Mouse (Mus musculus) NIH3T3 (cell line): ENCODE results near the gene Hs3st6.

Source experiments
- DNase-seq: peaks from one replicate; pipeline ENCODE4 v3.0.0-alpha.2; 2012; ENCODE audit warnings: low read depth

The Hs3st6 gene

DNA sequence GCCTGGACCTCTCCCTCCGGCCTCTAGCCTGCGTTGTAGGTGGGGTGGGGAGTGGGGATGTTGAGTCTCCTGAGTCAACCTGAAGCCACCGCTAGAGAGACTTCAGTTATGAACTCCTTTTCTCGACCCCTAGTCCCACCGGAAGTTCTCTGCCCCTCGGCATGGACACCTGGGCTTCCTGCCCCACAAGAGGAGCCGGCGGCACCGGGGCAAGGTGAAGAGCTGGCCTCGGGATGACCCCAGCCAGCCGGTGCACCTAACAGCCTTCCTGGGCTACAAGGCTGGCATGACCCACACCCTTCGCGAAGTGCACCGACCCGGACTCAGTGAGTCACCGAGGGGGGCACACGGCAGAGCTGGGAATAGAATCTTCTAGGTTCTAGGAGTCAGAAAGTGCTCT lies 24.6 kb upstream of the Hs3st6 start:
- no peak for DNase-seq

DNA sequence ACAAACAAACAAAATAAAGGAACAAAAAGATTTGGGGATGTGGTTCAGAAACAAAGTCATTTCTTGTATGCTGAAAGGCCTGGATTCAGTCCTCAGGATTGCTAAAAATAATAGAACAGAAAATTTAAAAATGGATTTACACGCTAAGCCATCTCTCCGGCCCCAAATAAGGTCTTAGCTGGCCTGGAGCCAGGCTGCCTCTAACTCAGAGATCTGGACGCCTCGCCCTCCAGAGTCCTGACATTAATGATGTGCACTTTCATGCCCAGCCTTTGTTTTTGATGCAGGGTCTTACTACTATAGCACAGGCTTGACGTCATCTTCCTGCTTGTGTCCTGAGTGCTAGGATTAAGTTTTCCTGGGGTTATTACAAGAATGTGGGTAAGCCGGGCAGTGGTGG lies 23.7 kb upstream of the Hs3st6 start:
- DNase-seq = peak; percentile 52

DNA sequence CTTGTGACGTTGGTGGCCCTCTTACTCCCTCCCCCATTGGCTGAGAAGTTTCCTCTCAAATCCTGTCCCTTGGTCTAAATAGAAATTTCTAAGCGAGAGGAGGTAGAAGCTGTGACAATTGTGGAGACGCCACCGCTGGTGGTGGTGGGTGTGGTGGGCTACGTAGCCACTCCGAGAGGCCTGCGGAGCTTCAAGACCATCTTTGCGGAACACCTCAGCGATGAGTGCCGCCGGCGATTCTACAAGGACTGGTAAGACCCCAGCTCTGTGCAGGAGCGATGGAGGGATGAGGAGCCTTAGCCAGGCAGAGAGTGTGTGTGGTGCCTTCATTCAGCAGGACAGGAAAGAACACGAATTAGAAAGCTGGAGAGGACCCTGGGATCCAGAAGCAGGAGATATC lies 22.0 kb upstream of the Hs3st6 start:
- DNase-seq = no peak

DNA sequence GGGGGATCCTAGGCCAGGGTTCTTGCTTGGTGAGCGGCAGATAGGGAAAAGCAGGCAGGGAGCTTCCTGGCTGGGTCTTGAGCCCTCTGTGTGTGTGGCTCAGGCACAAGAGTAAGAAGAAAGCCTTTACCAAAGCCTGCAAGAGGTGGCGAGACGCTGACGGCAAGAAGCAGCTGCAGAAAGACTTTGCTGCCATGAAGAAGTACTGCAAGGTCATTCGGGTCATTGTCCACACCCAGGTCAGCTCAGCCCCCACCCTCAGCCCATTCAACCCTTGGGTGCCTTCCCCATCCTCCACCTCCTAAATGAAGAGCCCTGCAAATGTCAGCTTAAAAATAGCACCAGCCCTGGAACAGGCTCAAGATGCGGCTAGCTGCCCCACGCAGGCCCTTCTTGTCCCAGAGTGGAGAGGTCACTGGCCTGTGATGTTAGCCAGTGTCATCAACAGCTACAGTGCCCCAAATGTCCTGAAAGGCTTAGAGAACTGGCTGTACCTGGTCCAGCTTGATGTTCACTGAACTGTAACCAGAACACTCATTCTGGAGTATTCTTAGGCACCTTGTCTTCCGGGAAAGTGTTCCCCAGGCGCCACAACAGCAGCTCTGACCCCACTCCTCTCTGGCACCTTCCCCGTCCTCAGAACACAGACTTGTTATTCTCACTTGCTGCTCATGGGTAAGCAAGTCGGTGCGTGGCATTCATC lies 20.4 kb upstream of the Hs3st6 start:
- DNase-seq = no peak

DNA sequence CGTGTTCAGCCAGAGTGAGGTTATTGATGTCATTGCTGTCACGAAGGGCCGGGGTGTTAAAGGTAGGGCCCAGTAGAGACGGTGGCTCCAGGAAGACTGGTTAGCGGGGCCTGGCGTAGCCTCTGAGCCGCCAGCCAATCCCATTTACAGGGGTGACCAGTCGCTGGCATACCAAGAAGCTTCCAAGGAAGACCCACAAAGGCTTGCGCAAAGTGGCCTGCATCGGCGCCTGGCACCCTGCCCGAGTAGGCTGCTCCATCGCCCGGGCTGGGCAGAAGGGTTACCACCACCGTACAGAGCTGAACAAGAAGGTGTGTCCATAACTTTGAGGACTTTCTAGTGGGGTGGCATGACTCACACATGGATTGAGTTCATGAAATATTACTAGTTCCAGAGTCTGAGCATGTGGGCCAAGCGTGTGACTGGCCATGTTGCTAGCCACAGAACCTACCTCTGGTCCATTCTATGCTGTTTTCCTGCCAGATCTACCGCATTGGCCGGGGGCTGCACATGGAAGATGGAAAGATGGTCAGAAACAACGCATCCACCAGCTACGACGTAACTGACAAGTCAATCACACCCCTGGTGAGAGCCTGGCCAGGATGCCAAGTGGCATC lies 19.2 kb upstream of the Hs3st6 start:
- DNase-seq = peak; percentile 40

DNA sequence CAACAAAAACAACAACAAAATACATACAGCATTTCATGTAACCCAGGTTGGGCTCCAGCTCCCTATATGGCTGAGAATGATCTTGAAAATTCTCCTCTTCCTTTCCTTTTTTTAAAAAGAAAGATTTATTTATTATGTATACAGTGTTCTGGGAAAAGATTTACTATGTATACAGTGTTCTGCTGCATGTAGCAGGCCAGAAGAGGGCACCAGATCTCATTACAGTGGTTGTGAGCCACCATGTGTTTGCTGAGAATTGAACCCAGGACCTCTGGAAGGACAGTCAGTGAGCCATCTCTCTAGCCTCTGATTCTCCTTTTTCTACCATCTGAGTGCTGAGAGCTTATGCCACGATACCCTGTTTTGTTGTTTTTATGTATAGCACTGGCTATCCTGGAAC lies 18.3 kb upstream of the Hs3st6 start:
- DNase-seq = no peak

DNA sequence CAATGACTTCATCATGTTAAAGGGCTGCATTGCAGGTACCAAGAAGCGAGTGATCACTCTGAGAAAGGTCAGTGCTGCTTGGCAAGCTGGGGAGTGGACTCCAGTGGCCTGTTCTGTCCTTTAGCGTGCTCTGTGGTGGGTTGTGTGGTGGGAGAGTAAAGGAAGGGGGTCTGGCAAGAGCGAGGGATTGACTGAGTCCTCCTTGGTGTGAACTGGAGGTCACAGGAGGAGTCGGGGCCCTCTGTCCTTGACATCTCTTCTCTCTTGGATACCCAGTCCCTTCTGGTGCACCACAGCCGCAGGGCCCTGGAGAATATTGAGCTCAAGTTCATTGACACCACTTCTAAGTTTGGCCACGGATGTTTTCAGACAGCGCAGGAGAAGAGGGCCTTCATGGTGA lies 17.3 kb upstream of the Hs3st6 start:
- DNase-seq = no peak

DNA sequence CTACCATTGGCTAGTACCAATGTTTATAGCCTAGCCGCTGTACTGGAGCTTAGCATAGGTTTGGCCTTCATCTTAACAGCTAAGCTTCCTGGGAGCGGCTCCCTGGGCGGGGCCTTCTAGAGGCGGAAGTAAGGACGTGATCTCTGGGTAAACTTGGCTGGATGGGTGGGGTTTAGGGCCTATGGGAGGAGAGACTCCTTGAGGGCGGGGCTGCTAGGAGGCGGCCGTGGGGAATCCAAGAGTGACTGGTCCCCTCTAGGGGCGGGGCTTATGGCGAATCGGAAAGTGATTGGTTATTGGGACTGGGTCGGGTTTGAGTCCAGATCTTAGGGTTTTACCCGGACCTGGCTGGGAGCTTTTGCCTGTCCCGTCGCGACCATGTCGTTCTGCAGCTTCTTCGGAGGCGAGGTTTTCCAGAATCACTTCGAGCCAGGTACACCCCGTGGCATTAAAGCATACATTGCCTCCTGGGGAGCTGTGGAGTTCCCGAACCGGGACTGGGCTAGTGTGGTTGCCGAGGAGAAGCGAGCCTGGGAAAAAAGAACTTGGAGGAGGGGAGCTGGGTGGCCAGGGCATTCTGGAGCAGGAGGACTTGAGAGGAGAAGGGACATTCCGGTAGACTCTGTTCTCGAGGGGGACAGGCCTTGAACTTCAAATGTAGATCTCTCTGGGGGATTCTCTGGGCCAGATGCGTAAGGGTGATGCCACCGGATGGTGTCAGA lies 16.3 kb upstream of the Hs3st6 start, which contains the start of gene Msrb1:
Msrb1 (plus strand) TSS at position 313 of the 722 bp plus-strand sequence.
- peak; percentile 99 for DNase-seq

DNA sequence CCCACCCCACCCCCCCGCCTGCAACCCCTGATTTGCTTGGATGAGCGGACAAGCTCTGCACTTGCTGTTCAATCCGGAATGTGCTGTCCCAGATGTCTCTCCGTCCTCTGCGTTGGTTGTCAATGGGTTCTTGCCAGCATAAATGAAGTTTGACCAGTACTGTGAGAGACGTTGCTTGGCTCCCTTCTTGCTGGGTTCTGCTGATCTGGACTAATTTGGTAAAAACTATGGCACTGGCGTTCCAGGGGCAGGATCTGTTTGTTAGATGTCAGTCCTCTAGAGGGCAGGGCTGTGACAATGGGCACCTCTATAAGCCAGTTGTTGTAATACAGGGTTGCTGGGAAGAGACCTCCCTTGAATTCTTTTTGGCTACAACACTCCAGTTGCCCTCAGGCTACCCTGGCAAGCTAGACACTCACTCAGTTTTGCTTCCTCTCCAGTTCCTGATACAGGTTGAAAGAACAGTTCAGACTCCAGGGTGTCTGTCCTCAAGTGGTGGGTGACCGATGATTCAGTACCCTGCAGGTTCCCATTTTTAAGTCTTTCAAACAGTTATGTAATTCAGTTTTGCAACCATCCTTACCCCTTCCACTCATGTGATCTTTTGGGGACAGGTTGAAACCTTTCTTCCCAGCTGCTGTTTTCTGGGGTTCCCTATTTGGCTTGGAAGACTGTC lies 15.5 kb upstream of the Hs3st6 start:
- no peak for DNase-seq

DNA sequence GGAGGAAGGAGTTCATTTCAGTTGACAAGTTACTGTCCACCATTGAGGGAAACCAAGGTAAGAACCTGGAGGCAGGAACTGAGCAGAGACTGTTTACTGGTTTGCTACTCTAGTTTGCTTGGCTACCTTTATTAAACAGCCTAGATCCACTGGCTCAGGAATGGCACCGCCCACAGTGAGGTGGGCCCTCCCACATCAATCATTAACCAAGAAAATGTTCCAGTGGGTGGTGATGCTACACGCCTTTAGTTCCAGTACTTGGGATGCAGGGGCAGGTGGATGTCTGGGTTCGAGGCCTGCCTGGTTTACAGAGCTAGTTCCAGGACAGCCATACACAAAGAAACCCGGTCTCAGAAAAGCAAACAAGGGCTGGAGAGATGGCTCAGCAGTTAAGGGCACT lies 14.6 kb upstream of the Hs3st6 start:
- DNase-seq = no peak

DNA sequence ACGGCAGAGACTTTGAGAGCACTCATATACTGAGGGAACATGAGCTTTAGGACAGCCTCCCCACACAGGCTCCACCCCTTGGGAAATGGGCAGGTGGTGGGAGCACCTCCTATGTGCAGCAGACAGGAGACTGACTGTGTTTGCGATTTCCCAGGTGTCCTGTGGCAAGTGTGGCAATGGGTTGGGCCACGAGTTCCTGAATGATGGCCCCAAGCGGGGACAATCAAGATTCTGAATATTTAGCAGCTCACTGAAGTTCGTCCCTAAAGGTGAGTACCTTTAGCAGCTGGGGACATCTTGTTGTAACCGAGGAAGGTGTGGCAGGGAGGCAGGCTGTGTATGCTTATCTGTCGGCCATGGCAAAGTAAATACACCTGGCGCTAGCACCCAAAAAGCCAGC lies 12.9 kb upstream of the Hs3st6 start:
- DNase-seq = no peak

DNA sequence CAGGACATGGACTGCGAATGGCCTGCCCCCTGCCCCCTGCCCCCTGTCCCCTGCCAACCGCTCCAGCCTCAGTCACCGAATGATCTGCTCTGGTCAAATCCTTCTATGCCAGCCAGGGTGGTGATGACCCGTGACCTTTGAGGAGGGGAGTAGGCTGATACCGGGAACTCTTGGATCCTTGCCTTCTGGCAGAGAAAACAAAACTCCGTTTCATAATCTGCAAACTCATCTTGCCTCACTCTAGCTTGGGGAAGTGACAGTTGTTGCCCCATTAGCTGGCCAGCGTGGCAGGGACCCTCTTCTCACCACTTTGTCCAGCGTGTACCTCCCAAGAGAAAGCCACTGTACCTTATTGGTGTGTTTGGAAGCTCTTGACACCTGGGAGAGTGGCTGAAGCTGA lies 10.5 kb upstream of the Hs3st6 start:
- DNase-seq = no peak

DNA sequence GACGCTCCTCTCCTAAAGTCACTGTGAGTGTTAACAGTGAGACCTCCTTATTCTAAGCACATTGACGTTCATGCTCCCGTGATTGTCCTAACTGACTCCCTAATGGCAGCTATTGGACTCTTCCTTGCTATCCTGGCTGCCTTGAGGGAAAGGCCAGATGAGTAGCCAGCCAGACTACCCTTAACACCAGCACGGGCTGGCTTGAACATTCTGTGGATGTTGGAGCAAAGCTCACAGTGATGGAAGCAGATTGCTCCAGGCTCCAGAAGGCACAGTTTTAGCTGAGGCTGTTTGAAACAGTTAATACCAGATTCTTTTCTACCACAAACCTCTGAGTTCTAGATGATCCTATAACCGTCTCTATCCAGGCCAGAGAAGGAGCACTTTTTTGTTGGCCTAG lies 8.9 kb upstream of the Hs3st6 start:
- DNase-seq = no peak

DNA sequence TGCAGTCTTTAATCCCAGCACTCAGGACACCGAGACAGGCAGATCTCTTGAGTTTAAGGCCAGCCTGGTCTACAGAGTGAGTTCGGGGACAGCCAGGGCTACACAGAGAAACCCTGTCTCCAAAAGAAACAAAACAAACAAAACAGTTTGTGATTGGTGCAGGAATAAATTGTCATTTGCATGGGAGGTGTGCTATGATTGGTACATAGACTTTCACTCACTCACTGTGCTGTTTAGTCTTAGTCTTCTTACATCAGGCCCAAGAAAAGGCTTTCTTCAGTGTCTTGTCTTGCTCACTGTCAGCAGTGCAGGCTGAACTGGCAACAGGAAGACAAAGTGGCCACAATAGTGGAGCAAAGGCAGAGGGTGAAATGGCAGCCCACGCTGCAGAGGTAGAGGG lies 8.4 kb upstream of the Hs3st6 start:
- no peak for DNase-seq

DNA sequence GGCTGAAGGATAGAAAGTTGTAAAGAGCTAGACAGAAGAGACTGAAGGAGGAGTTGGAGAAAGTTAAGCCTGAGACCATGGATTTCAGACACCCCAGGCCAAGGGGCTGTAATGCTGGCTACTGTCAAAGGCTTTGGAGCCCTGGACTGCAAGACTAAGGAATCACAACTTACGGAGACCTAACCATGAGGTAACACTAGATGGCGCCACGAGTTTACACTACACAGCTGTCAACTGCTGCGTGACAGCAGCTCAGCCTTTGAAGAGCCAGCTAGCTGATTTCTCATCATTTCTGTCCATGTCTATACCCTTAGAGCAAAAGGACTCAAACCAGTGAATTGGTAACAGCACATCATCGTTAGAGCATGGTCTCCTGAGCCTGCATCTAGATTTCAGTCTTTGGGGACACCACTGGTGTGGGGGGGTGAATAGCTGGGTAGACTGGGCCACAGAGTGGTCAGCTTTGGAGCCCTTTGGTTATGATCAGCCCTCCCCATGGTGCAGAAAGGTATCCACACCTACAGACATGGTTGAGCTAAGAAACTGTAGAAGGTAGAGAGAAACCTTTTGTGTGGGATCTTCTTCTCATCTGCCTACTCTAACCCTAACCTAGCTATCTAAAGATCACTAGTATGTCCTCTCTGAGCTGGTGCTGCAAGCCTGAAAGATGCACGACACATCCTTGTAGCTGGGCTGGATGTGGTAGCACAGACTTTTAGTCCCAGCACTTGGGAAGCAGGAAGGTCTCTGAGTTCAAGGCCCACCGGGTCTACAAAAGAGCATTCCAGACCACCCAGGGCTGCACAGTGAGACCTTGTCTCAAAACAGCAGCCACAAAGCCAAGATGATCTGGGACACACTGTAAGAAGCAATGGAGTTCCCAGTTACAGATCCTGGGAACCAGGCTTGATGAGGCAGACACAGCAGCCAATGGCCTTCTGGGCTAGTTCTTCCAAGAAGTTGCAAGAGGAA lies 7.0 kb upstream of the Hs3st6 start:
- peak; percentile 95 for DNase-seq

DNA sequence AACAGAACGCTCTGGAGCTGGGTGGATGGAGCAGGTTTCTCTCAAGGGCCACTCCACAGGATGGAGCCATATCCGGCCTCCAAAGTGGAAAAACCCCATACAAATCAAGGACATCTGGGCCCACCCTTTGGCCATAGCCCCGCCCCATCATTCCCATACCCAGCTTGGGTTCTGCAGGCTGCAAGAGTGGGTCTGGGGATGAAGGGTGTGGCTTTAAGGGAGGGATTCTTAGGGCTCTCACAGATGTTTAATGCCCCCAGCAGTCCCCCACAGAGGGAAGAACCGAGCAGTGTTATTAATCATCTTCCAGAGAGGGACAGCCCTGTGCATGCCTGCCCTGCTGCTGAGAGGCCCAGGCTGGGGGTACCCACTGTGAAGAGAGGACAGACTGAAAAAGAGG lies 5.8 kb upstream of the Hs3st6 start:
- DNase-seq = peak; percentile 46

DNA sequence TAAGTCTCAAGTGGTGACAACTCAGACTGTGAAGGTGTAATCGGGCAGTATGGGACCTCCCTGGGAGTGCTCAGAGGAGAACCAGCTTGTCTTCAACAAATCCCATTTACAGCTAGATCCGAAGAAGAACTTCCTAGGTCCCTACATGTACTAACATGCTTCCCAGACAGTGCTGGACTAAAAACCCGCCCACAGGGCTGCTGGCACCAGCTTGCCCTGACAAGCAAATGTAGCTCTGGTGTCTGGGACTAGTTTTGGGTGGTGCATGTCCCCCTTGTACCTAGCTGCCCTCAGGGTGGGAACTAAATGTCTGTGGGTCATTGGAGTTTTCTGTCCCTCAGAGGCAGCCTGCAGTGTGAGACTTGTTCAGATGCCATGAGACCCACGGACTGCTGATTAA lies 1.3 kb upstream of the Hs3st6 start:
- DNase-seq = no peak

DNA sequence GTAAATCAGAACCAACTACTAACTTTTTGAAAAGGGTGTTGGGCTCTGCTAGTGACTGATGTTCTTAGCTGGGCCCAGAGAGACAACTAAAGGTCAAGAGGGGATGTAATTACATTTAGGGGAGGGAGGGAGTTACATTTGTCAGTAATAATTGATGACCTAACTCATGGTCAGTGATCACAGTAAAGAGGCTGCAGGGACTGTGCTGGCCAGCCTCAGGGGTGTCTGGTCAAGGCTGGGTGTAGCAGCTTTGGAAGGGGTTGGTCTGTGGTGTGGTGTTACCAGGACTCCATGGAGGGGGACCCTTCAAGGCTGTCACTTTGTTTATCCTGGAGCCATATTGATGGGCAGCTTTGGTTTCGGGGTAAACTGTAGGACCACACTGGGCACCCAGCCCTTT lies 4.6 kb downstream of the Hs3st6 start:
- no peak for DNase-seq

DNA sequence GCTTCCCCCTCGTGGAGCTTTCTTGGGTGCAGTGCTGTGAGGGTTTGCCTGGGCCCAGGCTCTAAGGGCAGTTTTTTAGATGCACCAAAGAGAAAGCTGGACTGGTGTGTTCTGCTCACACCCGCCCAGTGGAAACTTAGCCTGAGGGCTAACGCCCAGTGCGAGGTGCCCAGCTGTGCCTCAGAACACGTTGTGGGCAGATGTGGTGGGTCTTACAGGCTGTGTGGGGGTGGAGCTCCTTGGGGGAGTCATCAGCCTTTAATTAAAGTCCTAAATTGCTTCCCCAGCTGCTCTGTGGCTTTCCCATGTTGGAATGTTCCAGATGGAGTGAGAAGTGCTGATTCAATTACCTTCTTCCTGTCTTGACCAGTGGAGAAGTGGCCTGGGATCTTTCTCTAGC lies 8.3 kb downstream of the Hs3st6 start:
- DNase-seq = peak; percentile 30

DNA sequence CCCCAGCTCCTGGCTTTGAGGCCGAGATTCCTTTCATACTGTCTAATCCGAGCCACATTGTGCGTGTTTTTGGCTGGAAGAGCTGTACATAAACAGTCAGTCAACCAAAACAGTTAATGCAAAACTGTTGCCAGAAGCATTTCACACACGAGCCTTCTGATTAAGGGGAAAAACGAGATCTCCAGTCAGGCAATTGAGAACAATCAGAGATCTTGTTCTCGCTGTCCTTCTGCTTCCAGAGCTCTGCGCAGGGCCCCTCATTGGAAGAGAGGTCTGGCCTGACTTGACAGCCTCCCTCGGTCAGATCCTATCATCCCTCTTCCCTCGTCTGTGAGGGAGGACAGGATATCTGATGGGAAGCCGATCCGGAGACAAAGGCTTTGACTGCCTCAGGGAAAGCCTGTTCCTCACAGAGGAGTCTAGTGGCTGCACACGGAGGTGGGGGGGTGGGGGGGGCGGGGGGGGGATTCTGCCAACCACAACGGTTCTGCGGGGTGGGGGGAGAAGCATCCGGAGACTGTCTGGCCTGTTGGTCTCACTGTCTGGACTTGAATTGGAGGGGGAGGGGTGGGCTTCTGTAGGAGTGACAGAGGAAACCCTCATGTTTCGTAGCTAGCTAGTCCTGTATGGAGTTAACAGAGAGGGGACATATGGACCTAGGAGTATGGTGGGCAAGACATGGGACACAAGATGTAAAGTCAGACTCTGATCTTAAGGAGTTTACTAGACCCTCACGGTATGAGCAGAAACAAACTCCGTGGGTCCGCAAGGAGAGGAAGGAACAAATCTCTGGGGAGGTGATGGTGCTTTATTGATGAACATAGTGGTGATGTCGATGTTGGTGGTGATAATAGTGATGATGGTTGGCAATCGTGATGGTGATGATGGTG lies 12.5 kb downstream of the Hs3st6 start:
- peak; percentile 12 for DNase-seq
